Mouse (Mus musculus) neutrophil, adult 59 days (primary cell): ENCODE measurements around the gene Tpk1. TPM values are rescaled to one million over a fixed set of nuclear protein-coding genes. Genes with fewer than 3 reads are reported as not detected.

Source experiments
- total RNA-seq, 2 experiments: library from RNA; stranded (reverse); gene quantifications; 1 replicate in 1 of 2; 2 replicates in 1 of 2; pipeline ENCODE4 v1.2.4; 2023

Gene Tpk1
- total RNA-seq, result 1 to 10 TPM; 1.8 to 2.1 TPM

GRCm38 (mm10) chr6:43665677-43666546 is at the start of gene Tpk1:
TSS of gene Tpk1 (minus strand) at chr6:43666278.

DNA sequence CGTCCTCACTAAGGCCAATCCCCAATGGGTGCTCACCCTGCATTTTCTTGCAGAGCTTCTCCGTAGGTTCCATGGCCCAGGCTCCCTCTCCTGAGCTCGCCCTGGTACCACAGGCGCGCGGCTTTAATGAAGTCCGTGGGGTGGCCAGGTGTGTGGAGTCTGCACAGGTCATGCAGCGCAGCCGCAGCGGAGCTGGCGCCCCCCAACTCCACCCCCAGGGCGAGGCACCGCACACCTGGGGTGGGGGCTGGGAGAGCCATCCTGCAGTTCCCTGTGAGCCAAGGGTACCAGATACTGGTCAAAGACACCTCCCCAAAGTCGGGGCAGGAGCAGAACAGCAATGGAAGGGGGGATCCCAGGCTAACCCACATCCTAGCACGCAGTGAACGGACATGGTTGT is 356.6 kb downstream of the Tpk1 start, which contains the start of gene Nobox:
TSS of gene Nobox (minus strand) at position 101 of the 400 bp plus-strand sequence.

